15 mouse cellular contexts compared by ENCODE assay signal in the genomic region with DNA sequence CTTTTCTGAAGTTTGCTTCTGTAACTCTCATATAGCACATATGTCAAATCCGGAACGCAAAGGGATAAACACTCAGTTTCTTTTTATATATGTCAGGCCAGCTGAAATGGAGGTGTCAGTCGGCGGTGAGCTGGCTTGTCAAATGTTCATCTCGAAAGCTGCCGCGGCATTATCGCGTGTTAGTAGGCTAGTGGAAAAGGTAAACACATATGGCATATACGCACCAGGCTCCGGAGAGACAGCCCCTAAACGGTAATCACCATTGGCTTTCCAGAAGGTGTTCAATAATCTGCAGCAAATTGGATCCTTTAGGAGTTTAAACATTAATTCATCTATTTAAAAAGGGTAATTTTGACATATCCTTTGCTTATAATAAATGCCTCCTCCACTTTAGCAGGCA.
DNase-seq lines count a peak whose midpoint lies in the region; ATAC-seq and TF ChIP-seq lines count a peak whose summit lies in the region.
"Had no signal": no experiment of that assay in that cellular context is flagged by ENCODE, and none has a peak within 500 bp of the region (broad histone marks: within the 10 kb centered on the region; RNA-seq: fewer than 3 reads in every experiment).

No protein-coding gene starts in this region.

- H3K36me3 ChIP-seq in limb, embryonic 12.5 days = no peaks in the 10 kb centered on the region
- H3K36me3 ChIP-seq: forebrain, embryonic 15.5 days; hindbrain, embryonic 15.5 days; midbrain, embryonic 12.5 days had no signal

- no peak for TF ChIP-seq POLR2A in brain, embryonic 14.5 days (IDR thresholded peaks at IDR 0.05; ENCODE audit: borderline replicate concordance, extremely low read depth, insufficient read depth, insufficient read length, poor library complexity, severe bottlenecking)

- WGBS in limb, embryonic 12.5 days = 43% methylated on average over 12 of the region's 12 CpGs

- H3K9ac ChIP-seq in limb, embryonic 12.5 days (replicated peaks) = no peak overlapping the region
- H3K9ac ChIP-seq: forebrain, embryonic 15.5 days; hindbrain, embryonic 15.5 days; midbrain, embryonic 12.5 days had no signal

- H3K27me3 ChIP-seq in limb, embryonic 12.5 days = no peaks in the 10 kb centered on the region; the same call in 1 of the 2 replicates
- H3K27me3 ChIP-seq: CH12.LX; forebrain, embryonic 15.5 days; hindbrain, embryonic 15.5 days; midbrain, embryonic 12.5 days had no signal

- ATAC-seq in limb, embryonic 12.5 days (ENCODE audit: insufficient number of reproducible peaks, insufficient read depth, low FRiP score, low TSS enrichment, low read depth) = no peak
- ATAC-seq: forebrain, embryonic 15.5 days had no signal

- no peak overlapping the region for H3K4me3 ChIP-seq in limb, embryonic 12.5 days (replicated peaks)
- H3K4me3 ChIP-seq: forebrain, embryonic 15.5 days; hindbrain, embryonic 15.5 days; midbrain, embryonic 12.5 days had no signal

- H3K9me3 ChIP-seq in limb, embryonic 12.5 days = no peaks in the 10 kb centered on the region
- H3K9me3 ChIP-seq: forebrain, embryonic 15.5 days; hindbrain, embryonic 15.5 days; midbrain, embryonic 12.5 days had no signal

- no peak overlapping the region for H3K27ac ChIP-seq in limb, embryonic 12.5 days
- H3K27ac ChIP-seq: forebrain, embryonic 15.5 days; hindbrain, embryonic 15.5 days; midbrain, embryonic 12.5 days had no signal

- no peaks in the 10 kb centered on the region for H3K4me1 ChIP-seq in limb, embryonic 12.5 days (replicated peaks)
- H3K4me1 ChIP-seq: forebrain, embryonic 15.5 days; hindbrain, embryonic 15.5 days; midbrain, embryonic 12.5 days had no signal

- TF ChIP-seq CTCF in brain, embryonic 14.5 days (IDR thresholded peaks at IDR 0.05; ENCODE audit: borderline replicate concordance, extremely low read depth, insufficient read depth, insufficient read length) = no peak

- peak overlapping the region; percentile 34 for H3K4me2 ChIP-seq in limb, embryonic 12.5 days
- H3K4me2 ChIP-seq: forebrain, embryonic 15.5 days; hindbrain, embryonic 15.5 days; midbrain, embryonic 12.5 days had no signal

- DNase-seq in brain, adult 2 months (ENCODE audit: low read depth, low spot score) = peak; percentile 65
- DNase-seq in brain, embryonic 14.5 days (ENCODE audit: low read depth) = peak; percentile 35
- peak; percentile 17 for DNase-seq in layer of hippocampus, adult 9-10 months (ENCODE audit: low spot score)
- DNase-seq in retina, postnatal 1 day = no peak
- no peak for DNase-seq in spleen, adult 12 weeks (ENCODE audit: low spot score)
- no peak for DNase-seq in kidney, adult 11 months
- DNase-seq: cerebellum, postnatal 10 days; heart, adult 11 months; kidney, adult 9 months; thymus, postnatal 36 days had no signal

Comparison
In these comparisons a context has a peak if more than half of its experiments do, and no peak if none do; other contexts are left out.
1. DNase-seq: peak in brain, adult 2 months (single experiment), brain, embryonic 14.5 days (single experiment) and layer of hippocampus, adult 9-10 months (single experiment); none in retina, postnatal 1 day (single experiment), spleen, adult 12 weeks (single experiment) and kidney, adult 11 months (single experiment).